Mouse (Mus musculus): ENCODE measurements around the gene Kmt5b. TPM values are rescaled to one million over a fixed set of nuclear protein-coding genes. Genes with fewer than 3 reads are reported as not detected.

The Kmt5b gene
- polyA plus RNA-seq, 1 experiment: 5.6 TPM

DNA sequence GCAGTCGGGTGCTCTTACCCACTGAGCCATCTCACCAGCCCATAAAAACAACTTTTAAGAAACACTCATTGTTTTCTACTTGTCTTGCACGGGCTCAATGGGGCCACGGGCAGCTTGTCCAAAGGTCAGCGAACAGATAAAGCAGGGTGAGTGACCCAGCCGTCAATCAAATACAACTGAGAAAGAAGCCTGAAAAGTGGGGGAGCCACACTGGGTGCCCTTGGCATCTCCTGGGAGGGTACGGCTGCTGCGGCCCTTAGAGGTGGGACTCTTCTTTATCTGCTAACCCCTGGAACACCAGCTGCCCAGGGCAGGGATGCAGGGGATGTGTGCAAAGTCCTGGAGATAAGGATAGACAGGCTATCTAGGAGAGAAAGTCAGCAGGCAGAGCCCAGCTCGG lies 64.5 kb downstream of the Kmt5b start:
- Histone ChIP-seq H3K27me3 (ENCODE audit: control insufficient read depth, insufficient read depth, insufficient read length) (no peaks in the 10 kb centered on the region), H3ac (ENCODE audit: control insufficient read depth, insufficient read length, low read depth) (no peak overlapping the region), H3K79me2 (ENCODE audit: control insufficient read depth, insufficient read depth) (no peaks in the 10 kb centered on the region), H3K4me3 (ENCODE audit: insufficient read depth, poor library complexity, severe bottlenecking) (no peak overlapping the region), H3K36me3 (ENCODE audit: control insufficient read depth, insufficient read depth) (no peaks in the 10 kb centered on the region), H3K79me3 (ENCODE audit: low read depth) (no peaks in the 10 kb centered on the region)
- TF ChIP-seq CTCF (IDR thresholded peaks at IDR 0.05; ENCODE audit: control insufficient read depth, insufficient read depth, insufficient read length): no peak
- TF ChIP-seq MYOD1 (IDR thresholded peaks at IDR 0.05; ENCODE audit: control insufficient read depth, insufficient read length, low read depth): no peak
- no peak for TF ChIP-seq MYOG (IDR thresholded peaks at IDR 0.05; ENCODE audit: control insufficient read depth, extremely low read depth, insufficient read length)
- no peak for TF ChIP-seq MAX (IDR thresholded peaks at IDR 0.05)
- TF ChIP-seq CEBPB (IDR thresholded peaks at IDR 0.05; ENCODE audit: low read depth): no peak
- no peak for TF ChIP-seq FOSL1 (IDR thresholded peaks at IDR 0.05; ENCODE audit: insufficient read depth, low read length, poor library complexity, severe bottlenecking)
- no peak for TF ChIP-seq USF1 (IDR thresholded peaks at IDR 0.05; ENCODE audit: low read depth)

DNA sequence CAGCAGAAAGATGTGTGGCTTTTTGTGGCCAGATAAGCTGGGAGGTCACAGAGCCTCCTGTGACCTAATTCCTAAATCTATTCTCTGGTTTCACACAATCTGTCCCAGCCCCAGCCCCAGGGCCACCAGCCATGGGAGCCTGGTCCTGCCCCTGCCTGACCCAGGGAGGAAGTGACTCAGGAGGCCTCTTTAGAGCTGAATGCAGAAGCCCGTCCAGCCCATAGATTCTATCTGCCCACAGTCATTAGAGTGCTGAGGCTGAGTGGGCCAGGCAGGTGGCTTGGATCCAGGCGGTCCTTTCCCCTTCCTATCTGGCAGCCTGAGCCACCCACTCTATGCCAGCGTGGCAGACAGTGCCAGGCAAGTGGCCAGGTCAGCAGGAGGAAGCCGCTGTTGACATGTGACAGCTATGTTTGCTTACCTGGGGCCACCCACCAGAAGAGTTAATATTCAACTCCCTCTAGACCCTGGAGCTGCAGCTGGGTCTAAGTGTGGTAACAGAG lies 65.7 kb downstream of the Kmt5b start:
- Histone ChIP-seq H3ac (ENCODE audit: control insufficient read depth, insufficient read length, low read depth) (no peak overlapping the region), H3K79me2 (ENCODE audit: control insufficient read depth, insufficient read depth) (no peaks in the 10 kb centered on the region), H3K79me3 (ENCODE audit: low read depth) (no peaks in the 10 kb centered on the region), H3K4me3 (ENCODE audit: insufficient read depth, poor library complexity, severe bottlenecking) (no peak overlapping the region), H3K27me3 (ENCODE audit: control insufficient read depth, insufficient read depth, insufficient read length) (no peaks in the 10 kb centered on the region), H3K36me3 (ENCODE audit: control insufficient read depth, insufficient read depth) (no peaks in the 10 kb centered on the region)
- TF ChIP-seq FOSL1 (IDR thresholded peaks at IDR 0.05; ENCODE audit: insufficient read depth, low read length, poor library complexity, severe bottlenecking) (peak; percentile 20), USF1 (IDR thresholded peaks at IDR 0.05; ENCODE audit: low read depth) (peak; percentile 37), MYOD1 (IDR thresholded peaks at IDR 0.05; ENCODE audit: control insufficient read depth, insufficient read length, low read depth) (peak; percentile 85), MAX (IDR thresholded peaks at IDR 0.05) (peak; percentile 76), MYOG (IDR thresholded peaks at IDR 0.05; ENCODE audit: control insufficient read depth, extremely low read depth, insufficient read length) (no peak)

DNA sequence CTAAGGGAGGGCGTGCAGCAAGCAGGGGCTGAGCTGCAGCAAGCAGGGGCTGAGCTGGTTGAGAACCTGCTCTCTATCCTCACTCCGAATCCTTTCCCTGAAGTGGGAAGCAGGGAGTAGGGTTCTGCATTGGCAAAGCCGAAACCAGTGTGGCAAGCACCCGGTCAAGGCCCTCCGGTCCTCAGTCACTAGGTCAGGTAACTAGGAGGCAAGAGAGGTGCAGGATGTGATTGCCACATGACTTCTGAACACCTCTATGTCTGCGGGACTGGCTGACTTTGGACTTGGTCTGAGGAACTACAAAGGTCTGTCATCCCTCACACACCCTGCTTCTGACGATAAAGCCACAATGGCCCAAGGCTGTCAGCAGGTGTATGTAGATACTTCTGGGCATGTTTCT lies 67.1 kb downstream of the Kmt5b start:
- no peaks in the 10 kb centered on the region for H3K79me3 ChIP-seq (ENCODE audit: low read depth)
- no peak overlapping the region for H3ac ChIP-seq (ENCODE audit: control insufficient read depth, insufficient read length, low read depth)
- no peak for TF ChIP-seq FOSL1 (IDR thresholded peaks at IDR 0.05; ENCODE audit: insufficient read depth, low read length, poor library complexity, severe bottlenecking)
- TF ChIP-seq USF1 (IDR thresholded peaks at IDR 0.05; ENCODE audit: low read depth): no peak
- no peak for TF ChIP-seq MYOG (IDR thresholded peaks at IDR 0.05; ENCODE audit: control insufficient read depth, extremely low read depth, insufficient read length)
- TF ChIP-seq MAX (IDR thresholded peaks at IDR 0.05): no peak
- TF ChIP-seq CTCF (IDR thresholded peaks at IDR 0.05; ENCODE audit: control insufficient read depth, insufficient read depth, insufficient read length): no peak
- TF ChIP-seq MYOD1 (IDR thresholded peaks at IDR 0.05; ENCODE audit: control insufficient read depth, insufficient read length, low read depth): no peak
- TF ChIP-seq CEBPB (IDR thresholded peaks at IDR 0.05; ENCODE audit: low read depth): no peak

DNA sequence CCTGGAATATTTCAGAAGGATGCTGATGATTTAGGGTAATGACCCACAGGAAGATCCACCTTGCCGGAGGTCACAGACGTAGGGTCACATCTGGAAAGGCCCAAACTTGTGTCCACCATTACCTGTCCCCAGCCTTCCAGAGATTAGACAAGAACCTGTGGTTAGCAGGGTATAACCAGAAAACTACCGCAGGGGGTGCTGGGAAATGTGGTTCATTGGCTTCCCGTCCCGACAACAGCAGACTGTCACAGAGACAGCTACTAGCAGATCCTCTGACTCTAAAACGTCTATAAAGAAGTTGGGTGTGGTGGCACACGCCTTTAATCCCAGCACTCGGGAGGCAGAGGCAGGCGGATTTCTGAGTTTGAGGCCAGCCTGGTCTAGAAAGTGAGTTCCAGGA lies 69.6 kb downstream of the Kmt5b start:
- Histone ChIP-seq H3K79me2 (ENCODE audit: control insufficient read depth, insufficient read depth) (no peaks in the 10 kb centered on the region), H3K27me3 (ENCODE audit: control insufficient read depth, insufficient read depth, insufficient read length) (no peaks in the 10 kb centered on the region), H3K36me3 (ENCODE audit: control insufficient read depth, insufficient read depth) (no peaks in the 10 kb centered on the region), H3K4me3 (ENCODE audit: insufficient read depth, poor library complexity, severe bottlenecking) (no peak overlapping the region), H3ac (ENCODE audit: control insufficient read depth, insufficient read length, low read depth) (no peak overlapping the region), H3K79me3 (ENCODE audit: low read depth) (no peaks in the 10 kb centered on the region)
- TF ChIP-seq USF1 (IDR thresholded peaks at IDR 0.05; ENCODE audit: low read depth) (no peak), FOSL1 (IDR thresholded peaks at IDR 0.05; ENCODE audit: insufficient read depth, low read length, poor library complexity, severe bottlenecking) (no peak), CEBPB (IDR thresholded peaks at IDR 0.05; ENCODE audit: low read depth) (no peak), MAX (IDR thresholded peaks at IDR 0.05) (no peak), MYOG (IDR thresholded peaks at IDR 0.05; ENCODE audit: control insufficient read depth, extremely low read depth, insufficient read length) (no peak), CTCF (IDR thresholded peaks at IDR 0.05; ENCODE audit: control insufficient read depth, insufficient read depth, insufficient read length) (no peak), MYOD1 (IDR thresholded peaks at IDR 0.05; ENCODE audit: control insufficient read depth, insufficient read length, low read depth) (no peak)

More for the DNA sequence above, 67.1 kb downstream of the Kmt5b start:
- Histone ChIP-seq H3K36me3 (ENCODE audit: control insufficient read depth, insufficient read depth) (no peaks in the 10 kb centered on the region), H3K27me3 (ENCODE audit: control insufficient read depth, insufficient read depth, insufficient read length) (no peaks in the 10 kb centered on the region), H3K79me2 (ENCODE audit: control insufficient read depth, insufficient read depth) (no peaks in the 10 kb centered on the region), H3K4me3 (ENCODE audit: insufficient read depth, poor library complexity, severe bottlenecking) (no peak overlapping the region)

DNA sequence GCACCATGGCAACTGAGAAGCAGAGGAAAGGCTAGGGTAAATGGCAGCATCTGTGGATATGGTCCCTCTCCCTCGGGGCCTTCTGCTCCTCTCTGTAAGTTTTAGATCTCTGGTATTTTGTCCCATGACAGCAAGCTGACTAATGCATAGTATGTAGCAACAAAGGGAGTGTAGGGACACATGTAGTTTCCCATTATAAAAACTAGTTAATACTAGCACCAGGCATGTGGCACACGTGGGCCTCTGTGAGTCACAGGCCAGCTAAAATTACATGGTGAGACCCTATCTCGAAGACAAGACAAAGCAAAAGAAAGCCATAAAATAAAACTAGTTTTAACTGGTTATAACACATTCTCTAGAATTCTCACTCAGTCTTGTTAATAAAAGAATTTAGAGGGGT lies 71.7 kb downstream of the Kmt5b start:
- no peaks in the 10 kb centered on the region for H3K79me3 ChIP-seq (ENCODE audit: low read depth)
- H3K4me3 ChIP-seq (ENCODE audit: insufficient read depth, poor library complexity, severe bottlenecking): no peak overlapping the region
- TF ChIP-seq CTCF (IDR thresholded peaks at IDR 0.05; ENCODE audit: control insufficient read depth, insufficient read depth, insufficient read length): no peak
- no peak for TF ChIP-seq MYOD1 (IDR thresholded peaks at IDR 0.05; ENCODE audit: control insufficient read depth, insufficient read length, low read depth)
- TF ChIP-seq MAX (IDR thresholded peaks at IDR 0.05): peak; percentile 85
- peak; percentile 84 for TF ChIP-seq USF1 (IDR thresholded peaks at IDR 0.05; ENCODE audit: low read depth)
- TF ChIP-seq CEBPB (IDR thresholded peaks at IDR 0.05; ENCODE audit: low read depth): peak; percentile 81
- TF ChIP-seq MYOG (IDR thresholded peaks at IDR 0.05; ENCODE audit: control insufficient read depth, extremely low read depth, insufficient read length): no peak
- H3ac ChIP-seq (ENCODE audit: control insufficient read depth, insufficient read length, low read depth): no peak overlapping the region
- no peaks in the 10 kb centered on the region for H3K36me3 ChIP-seq (ENCODE audit: control insufficient read depth, insufficient read depth)
- no peaks in the 10 kb centered on the region for H3K27me3 ChIP-seq (ENCODE audit: control insufficient read depth, insufficient read depth, insufficient read length)
- H3K79me2 ChIP-seq (ENCODE audit: control insufficient read depth, insufficient read depth): no peaks in the 10 kb centered on the region

DNA sequence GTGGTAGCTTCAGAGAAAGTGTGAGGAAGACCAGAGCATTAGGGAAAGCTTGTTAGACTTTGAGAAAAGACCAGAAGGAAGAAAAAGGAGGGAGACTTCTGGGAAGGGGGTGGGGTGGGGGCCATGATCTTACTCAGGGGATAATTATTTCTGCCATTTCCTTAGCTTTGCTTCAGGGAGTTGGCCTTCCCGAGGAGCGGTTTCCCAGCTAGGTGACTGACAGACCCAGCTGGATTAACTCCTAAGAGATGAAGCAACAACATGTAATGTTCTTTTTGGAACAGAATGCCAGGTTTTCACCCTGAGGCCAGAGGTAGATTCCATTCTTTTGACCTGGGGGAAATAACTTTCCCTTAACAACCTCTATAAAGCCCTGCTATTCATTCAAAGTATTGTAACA lies 72.5 kb downstream of the Kmt5b start:
- no peak overlapping the region for H3K4me3 ChIP-seq (ENCODE audit: insufficient read depth, poor library complexity, severe bottlenecking)
- H3K79me3 ChIP-seq (ENCODE audit: low read depth): no peaks in the 10 kb centered on the region
- no peaks in the 10 kb centered on the region for H3K27me3 ChIP-seq (ENCODE audit: control insufficient read depth, insufficient read depth, insufficient read length)
- H3ac ChIP-seq (ENCODE audit: control insufficient read depth, insufficient read length, low read depth): no peak overlapping the region
- H3K79me2 ChIP-seq (ENCODE audit: control insufficient read depth, insufficient read depth): no peaks in the 10 kb centered on the region
- H3K36me3 ChIP-seq (ENCODE audit: control insufficient read depth, insufficient read depth): no peaks in the 10 kb centered on the region
- TF ChIP-seq MYOG (IDR thresholded peaks at IDR 0.05; ENCODE audit: control insufficient read depth, extremely low read depth, insufficient read length): no peak
- TF ChIP-seq MYOD1 (IDR thresholded peaks at IDR 0.05; ENCODE audit: control insufficient read depth, insufficient read length, low read depth): peak; percentile 93
- peak; percentile 93 for TF ChIP-seq CEBPB (IDR thresholded peaks at IDR 0.05; ENCODE audit: low read depth)
